Mouse (Mus musculus) CH12.LX (cell line): Measurements from ENCODE around the gene Msh3. TPM values are rescaled to one million over a fixed set of nuclear protein-coding genes. Genes with fewer than 3 reads are reported as not detected.

Experiments used
- DNase-seq: peaks from one replicate; pipeline ENCODE4 v3.0.0-alpha.2; 2013; ENCODE audit errors: extremely low read depth
- H3K27ac ChIP-seq: 2 replicates; pipeline ENCODE4 v1.5.1; 2012; ENCODE audit warnings: low read depth, mild to moderate bottlenecking, control low read depth, moderate library complexity; ENCODE audit not compliant: insufficient read depth
- H3K27me3 ChIP-seq: replicated peaks from 2 replicates; pipeline ENCODE3; 2012; ENCODE audit warnings: inconsistent platforms
- H3K36me3 ChIP-seq, 2 experiments: replicated peaks in 1 of 2; 2 replicates each; pipeline versions ENCODE3 to v1.6.1; 2012; ENCODE audit warnings: inconsistent platforms in 1 of 2, low read length in 1 of 2, mild to moderate bottlenecking in 1 of 2, mixed read lengths in 1 of 2, moderate library complexity in 1 of 2; ENCODE audit not compliant: control insufficient read depth in 1 of 2, insufficient read depth in 1 of 2
- H3K4me1 ChIP-seq, 2 experiments: 2 replicates each; pipeline ENCODE4 v1.6.1; 2012; ENCODE audit warnings: inconsistent platforms in 1 of 2, moderate library complexity in 1 of 2; ENCODE audit not compliant: insufficient read depth in 2 of 2, control insufficient read depth in 1 of 2
- H3K4me2 ChIP-seq: 2 replicates; pipeline ENCODE4 v1.6.1; 2012; ENCODE audit warnings: low read depth, mild to moderate bottlenecking, control low read depth; ENCODE audit not compliant: poor library complexity, insufficient read depth, severe bottlenecking
- H3K4me3 ChIP-seq, 3 experiments: fragments of 150-350 bp in 1 of 3; sonication (generic) in 1 of 3; replicated peaks in 1 of 3; 2 replicates each; pipeline versions ENCODE3 to v1.5.1; 2011 to 2012; ENCODE audit warnings: low read depth in 2 of 3, low read length in 2 of 3, mild to moderate bottlenecking in 2 of 3, moderate library complexity in 2 of 3, control low read depth in 1 of 3, improper control_type of control experiment in 1 of 3, inconsistent platforms in 1 of 3, mixed read lengths in 1 of 3; ENCODE audit not compliant: poor library complexity in 1 of 3
- H3K79me2 ChIP-seq: replicated peaks from 2 replicates; pipeline ENCODE4 v1.6.1; 2012; ENCODE audit warnings: mild to moderate bottlenecking, moderate library complexity; ENCODE audit not compliant: control insufficient read depth, poor library complexity, insufficient read depth, severe bottlenecking; ENCODE audit errors: extremely low read depth
- H3K9ac ChIP-seq: 2 replicates; pipeline ENCODE4 v1.6.1; 2012; ENCODE audit warnings: low read depth, mild to moderate bottlenecking, control low read depth, moderate library complexity; ENCODE audit not compliant: insufficient read depth
- H3K9me3 ChIP-seq: replicated peaks from 2 replicates; pipeline ENCODE3; 2012; ENCODE audit warnings: low read length, inconsistent platforms, mixed read lengths
- BHLHE40 ChIP-seq: IDR thresholded peaks from 2 replicates; pipeline ENCODE4 v1.6.1; 2011; ENCODE audit warnings: mild to moderate bottlenecking, low read depth, low read length, improper control_type of control experiment
- CHD1 ChIP-seq: IDR thresholded peaks from 2 replicates; pipeline ENCODE4 v1.6.1; 2012; ENCODE audit warnings: low read depth, low read length, improper control_type of control experiment, inconsistent platforms
- CHD2 ChIP-seq: IDR thresholded peaks from 2 replicates; pipeline ENCODE4 v1.6.1; 2011; ENCODE audit warnings: low read length, improper control_type of control experiment
- CTCF ChIP-seq, 2 experiments: IDR thresholded peaks in 1 of 2; conservative IDR thresholded peaks in 1 of 2; 2 replicates each; pipeline ENCODE4 v1.5.1; 2011 to 2012; ENCODE audit warnings: low read depth in 2 of 2, low read length in 2 of 2, improper control_type of control experiment in 1 of 2, inconsistent platforms in 1 of 2, mild to moderate bottlenecking in 1 of 2, moderate library complexity in 1 of 2
- E2F4 ChIP-seq: IDR thresholded peaks from 2 replicates; pipeline ENCODE4 v1.6.1; 2011; ENCODE audit warnings: low read depth, low read length, improper control_type of control experiment; ENCODE audit not compliant: insufficient replicate concordance
- EP300 ChIP-seq: IDR thresholded peaks from 2 replicates; pipeline ENCODE4 v1.6.1; 2011; ENCODE audit warnings: low read length, improper control_type of control experiment
- ETS1 ChIP-seq: conservative IDR thresholded peaks from 2 replicates; pipeline ENCODE4 v1.6.1; 2012; ENCODE audit warnings: low read depth, mild to moderate bottlenecking, inconsistent platforms, low read length, improper control_type of control experiment, moderate library complexity
- IRF4 ChIP-seq: IDR thresholded peaks from 2 replicates; pipeline ENCODE4 v1.6.1; 2014; ENCODE audit warnings: low read depth, mild to moderate bottlenecking, inconsistent platforms, low read length, improper control_type of control experiment
- JUN ChIP-seq: IDR thresholded peaks from 2 replicates; pipeline ENCODE4 v1.6.1; 2011; ENCODE audit warnings: low read depth, mild to moderate bottlenecking, low read length, improper control_type of control experiment, moderate library complexity; ENCODE audit not compliant: insufficient read depth
- MAFK ChIP-seq: IDR thresholded peaks from 2 replicates; pipeline ENCODE4 v1.6.1; 2011; ENCODE audit warnings: low read length, improper control_type of control experiment; ENCODE audit not compliant: insufficient replicate concordance
- MAX ChIP-seq: IDR thresholded peaks from 2 replicates; pipeline ENCODE4 v1.6.1; 2011; ENCODE audit warnings: low read length, improper control_type of control experiment
- NRF1 ChIP-seq: IDR thresholded peaks from 2 replicates; pipeline ENCODE4 v1.6.1; 2014; ENCODE audit warnings: low read depth, mild to moderate bottlenecking, inconsistent platforms, low read length, improper control_type of control experiment, moderate library complexity
- RAD21 ChIP-seq: IDR thresholded peaks from 2 replicates; pipeline ENCODE4 v1.6.1; 2011; ENCODE audit warnings: low read depth, mild to moderate bottlenecking, low read length, improper control_type of control experiment, moderate library complexity
- RCOR1 ChIP-seq: conservative IDR thresholded peaks from 2 replicates; pipeline ENCODE4 v1.6.1; 2012; ENCODE audit warnings: low read depth, mild to moderate bottlenecking, inconsistent platforms, low read length, improper control_type of control experiment
- SIN3A ChIP-seq: IDR thresholded peaks from 2 replicates; pipeline ENCODE4 v1.6.1; 2012; ENCODE audit warnings: low read length, improper control_type of control experiment, inconsistent platforms
- USF1 ChIP-seq: IDR thresholded peaks from 2 replicates; pipeline ENCODE4 v1.6.1; 2014; ENCODE audit warnings: low read depth, mild to moderate bottlenecking, inconsistent platforms, low read length, improper control_type of control experiment
- ZC3H11A ChIP-seq: IDR thresholded peaks from 2 replicates; pipeline ENCODE4 v1.6.1; 2012; ENCODE audit warnings: low read depth, mild to moderate bottlenecking, inconsistent platforms, low read length, improper control_type of control experiment
- ZKSCAN1 ChIP-seq: IDR thresholded peaks from 2 replicates; pipeline ENCODE4 v1.6.1; 2012; ENCODE audit warnings: low read depth, inconsistent platforms, low read length, improper control_type of control experiment, borderline replicate concordance
- ZMIZ1 ChIP-seq: IDR thresholded peaks from 2 replicates; pipeline ENCODE4 v1.6.1; 2012; ENCODE audit warnings: low read depth, mild to moderate bottlenecking, inconsistent platforms, low read length, improper control_type of control experiment
- ZNF384 ChIP-seq: IDR thresholded peaks from 2 replicates; pipeline ENCODE4 v1.6.1; 2012; ENCODE audit warnings: low read depth, low read length, improper control_type of control experiment, inconsistent platforms
- dilution Hi-C: fragments of 300-500 bp; cut with MboI; formaldehyde crosslinking; loops from 2 replicates; pipeline ENCODE4 v1.14.3; 2020; ENCODE audit warnings: low sequenced_read_pairs; ENCODE audit not compliant: extremely low pct_unique_long_range_greater_than_20kb, extremely low pct_ligation_motif_present
- in situ Hi-C: fragments of 300-500 bp; cut with MboI; formaldehyde crosslinking; loops from 3 replicates; pipeline ENCODE4 v1.14.3; 2019; ENCODE audit warnings: low sequenced_read_pairs, low pct_ligation_motif_present, low pct_unique_long_range_greater_than_20kb, mixed read lengths
- polyA plus RNA-seq: library from polyadenylated mRNA; unstranded; fragments of >175 nt; gene quantifications from 2 replicates; pipeline ENCODE4 v1.2.1, GENCODE M21; 2012; ENCODE audit warnings: low read depth; ENCODE audit not compliant: insufficient read length
- total RNA-seq, 2 experiments: library from RNA; depleted of rRNA; stranded (reverse); fragments of 300-350 nt in 1 of 2; fragments of >200 nt in 1 of 2; gene quantifications; 2 replicates each; pipeline ENCODE4 v1.2.3; 2012 to 2014

Msh3 gene
- total and polyA plus RNA-seq, 3 experiments = 13.7 to 27.0 (median 18.3) TPM

DNA sequence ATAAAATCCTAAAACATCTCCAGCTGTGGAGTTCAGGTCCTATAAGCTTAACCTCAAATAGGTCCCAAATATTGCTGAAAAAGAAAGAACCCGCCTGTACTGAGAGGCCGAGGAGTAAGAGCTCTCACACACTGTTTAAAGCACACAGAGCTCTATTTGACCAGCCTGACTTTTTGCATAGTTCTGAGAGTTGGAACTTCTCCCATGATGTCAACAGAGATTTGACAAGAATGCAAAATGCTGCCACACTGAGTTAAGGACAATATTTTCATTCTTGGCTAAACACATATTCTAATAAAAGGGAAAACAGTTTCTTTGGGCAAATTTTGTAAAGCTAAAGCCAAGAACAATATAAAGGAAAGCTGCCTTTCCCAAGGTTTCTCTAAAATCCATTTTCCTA, 57.8 kb downstream of the Msh3 start:
- no peak overlapping the region for H3K27ac ChIP-seq
- no peaks in the 10 kb centered on the region for H3K9me3 ChIP-seq
- H3K27me3 ChIP-seq = no peaks in the 10 kb centered on the region
- in situ Hi-C loops = no loop called here
- peaks cover 0 to 12% of the 10 kb centered on the region in 2 experiments; a peak in 2 of 4 replicates for H3K4me1 ChIP-seq
- no peak overlapping the region for H3K9ac ChIP-seq
- peaks cover 2 to 54% of the 10 kb centered on the region in 2 experiments for H3K36me3 ChIP-seq
- no peak overlapping the region for H3K4me3 ChIP-seq
- DNase-seq = no peak
- dilution Hi-C loops = no loop called here
- no peaks in the 10 kb centered on the region for H3K79me2 ChIP-seq
- no peak overlapping the region for H3K4me2 ChIP-seq
- TF ChIP-seq EP300 = no peak
- TF ChIP-seq MAX = no peak

DNA sequence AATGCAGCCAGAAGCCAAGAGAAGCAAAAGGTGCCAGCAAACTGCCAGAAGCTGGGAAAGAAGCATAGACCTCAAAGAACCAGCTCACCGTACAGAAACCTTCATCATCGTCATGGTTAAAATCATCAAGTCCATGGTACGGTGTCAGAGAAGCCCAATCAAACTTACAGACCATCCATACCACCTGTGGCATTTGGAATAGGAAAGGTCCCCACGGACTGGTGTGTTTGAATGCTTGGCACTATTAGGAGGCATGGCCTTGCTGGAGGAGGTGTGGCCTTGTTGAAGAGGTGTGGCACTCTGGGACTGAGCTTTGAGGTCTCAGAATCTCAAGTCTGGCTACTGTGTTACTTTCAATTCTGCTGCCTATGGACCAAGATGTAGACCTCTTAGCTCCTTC, 58.3 kb downstream of the Msh3 start:
- no peak overlapping the region for H3K27ac ChIP-seq
- H3K27me3 ChIP-seq = no peaks in the 10 kb centered on the region
- dilution Hi-C loops = no loop called here
- no peak for DNase-seq
- H3K79me2 ChIP-seq = no peaks in the 10 kb centered on the region
- H3K4me1 ChIP-seq = peaks cover 0 to 13% of the 10 kb centered on the region in 2 experiments; a peak in 2 of 4 replicates
- TF ChIP-seq BHLHE40 (no peak), ZNF384 (no peak), E2F4 (no peak), IRF4 (no peak), JUN (no peak), RAD21 (no peak), SIN3A (no peak)
- peaks cover 2 to 54% of the 10 kb centered on the region in 2 experiments for H3K36me3 ChIP-seq
- in situ Hi-C loops = no loop called here
- no peak overlapping the region for H3K9ac ChIP-seq
- no peak overlapping the region for H3K4me3 ChIP-seq
- no peaks in the 10 kb centered on the region for H3K9me3 ChIP-seq
- no peak overlapping the region for H3K4me2 ChIP-seq

GRCm38 (mm10) chr13:92293883-92294282, 60.9 kb downstream of the Msh3 start:
- no peak overlapping the region for H3K27ac ChIP-seq
- no peaks in the 10 kb centered on the region for H3K9me3 ChIP-seq
- peaks cover 0 to 20% of the 10 kb centered on the region in 2 experiments; a peak in 2 of 4 replicates for H3K4me1 ChIP-seq
- H3K27me3 ChIP-seq = no peaks in the 10 kb centered on the region
- H3K9ac ChIP-seq = no peak overlapping the region
- H3K4me2 ChIP-seq = no peak overlapping the region
- dilution Hi-C loops (no loop called here), in situ Hi-C loops (no loop called here)
- no peaks in the 10 kb centered on the region for H3K79me2 ChIP-seq
- DNase-seq = peak; percentile 12
- H3K36me3 ChIP-seq = peaks cover 2 to 57% of the 10 kb centered on the region in 2 experiments
- no peak overlapping the region for H3K4me3 ChIP-seq
- TF ChIP-seq CHD2 = no peak
- TF ChIP-seq MAFK = no peak
- TF ChIP-seq ZMIZ1 = no peak
- no peak for TF ChIP-seq USF1
- TF ChIP-seq JUN = no peak
- TF ChIP-seq ZC3H11A = no peak
- TF ChIP-seq ETS1 = no peak
- no peak for TF ChIP-seq ZKSCAN1
- no peak for TF ChIP-seq NRF1
- TF ChIP-seq RCOR1 = no peak
- no peak for TF ChIP-seq RAD21
- no peak for TF ChIP-seq E2F4
- TF ChIP-seq BHLHE40 = no peak
- TF ChIP-seq CTCF (conservative IDR thresholded peaks at IDR 0.05 in 1 of 2, IDR thresholded peaks at IDR 0.05 in 1 of 2; ENCODE audit: low read depth in 2 of 2, low read length in 2 of 2) = no peak
- TF ChIP-seq CHD1 = no peak
